Mouse (Mus musculus) skeletal muscle tissue, adult 2 months (tissue): Measurements from ENCODE around the gene Asb6.

Experiments
- DNase-seq: peaks from one replicate; pipeline ENCODE4 v3.0.0-alpha.2; 2012; ENCODE audit warnings: low read depth, low spot score

Asb6 gene

GRCm38 (mm10) chr2:30834373-30835022 is 4.4 kb upstream of the Asb6 start, which contains the start of gene Prrx2:
TSS of gene Prrx2 (plus strand) at chr2:30834972.
- no peak for DNase-seq

- peak; percentile 44 for DNase-seq
Measured at GRCm38 (mm10) chr2:30833644-30834043, 3.5 kb upstream of the Asb6 start.

GRCm38 (mm10) chr2:30829315-30829714 is 818 bp downstream of the Asb6 start:
- no peak for DNase-seq

GRCm38 (mm10) chr2:30827749-30828475 is 2.2 kb downstream of the Asb6 start:
- peak; percentile 88 for DNase-seq

- DNase-seq = no peak
Measured at GRCm38 (mm10) chr2:30826825-30827748, 3.0 kb downstream of the Asb6 start.

- DNase-seq = no peak
Measured at GRCm38 (mm10) chr2:30823385-30824153, 6.6 kb downstream of the Asb6 start.

GRCm38 (mm10) chr2:30822460-30822859 is 7.7 kb downstream of the Asb6 start:
- no peak for DNase-seq

- DNase-seq = no peak
Measured at GRCm38 (mm10) chr2:30821073-30821472, 9.1 kb downstream of the Asb6 start.

- no peak for DNase-seq
Measured at GRCm38 (mm10) chr2:30819873-30820272, 10.3 kb downstream of the Asb6 start.

- no peak for DNase-seq
Measured at GRCm38 (mm10) chr2:30816383-30816782, 13.8 kb downstream of the Asb6 start.

GRCm38 (mm10) chr2:30810573-30810972 is 19.6 kb downstream of the Asb6 start:
- DNase-seq = no peak

GRCm38 (mm10) chr2:30809503-30809902 is 20.6 kb downstream of the Asb6 start:
- DNase-seq = no peak

- no peak for DNase-seq
Measured at GRCm38 (mm10) chr2:30808296-30808655, 21.9 kb downstream of the Asb6 start.

GRCm38 (mm10) chr2:30807648-30808295 is 22.4 kb downstream of the Asb6 start, which contains the start of gene Ntmt1:
TSS of gene Ntmt1 (plus strand) at chr2:30807826.
- DNase-seq = peak; percentile 99

GRCm38 (mm10) chr2:30807147-30807647 is 22.9 kb downstream of the Asb6 start:
- DNase-seq = no peak

GRCm38 (mm10) chr2:30805983-30806382 is 24.1 kb downstream of the Asb6 start:
- DNase-seq = no peak

GRCm38 (mm10) chr2:30803604-30804003 is 26.5 kb downstream of the Asb6 start, which contains the start of gene 1700001O22Rik:
TSS of gene 1700001O22Rik (minus strand) at chr2:30803661.
- no peak for DNase-seq

- DNase-seq = peak; percentile 42
Measured at GRCm38 (mm10) chr2:30801067-30801852, 28.9 kb downstream of the Asb6 start.

- DNase-seq = no peak
Measured at GRCm38 (mm10) chr2:30800671-30801066, 29.5 kb downstream of the Asb6 start.

- DNase-seq = no peak
Measured at GRCm38 (mm10) chr2:30799456-30799855, 30.7 kb downstream of the Asb6 start.
